Mouse (Mus musculus) liver, embryonic 12.5 days (tissue): ENCODE results near the gene 5830473C10Rik. TPM values are rescaled to one million over a fixed set of nuclear protein-coding genes. Genes with fewer than 3 reads are reported as not detected.

Experiments
- ATAC-seq: fragments of 200-750 bp; cut with Nextera tagmentation; 2 replicates; pipeline ENCODE4 v1.8.0; 2017; ENCODE audit warnings: moderate number of reproducible peaks, mild to moderate bottlenecking, moderate library complexity
- H3K27ac ChIP-seq: fragments of 300-500 bp; sonication (generic); 2 replicates; pipeline ENCODE4 v1.5.1; 2016; ENCODE audit warnings: mild to moderate bottlenecking
- H3K27me3 ChIP-seq: fragments of 300-500 bp; sonication (generic); replicated peaks from 2 replicates; pipeline ENCODE4 v1.6.1; 2016; ENCODE audit warnings: mild to moderate bottlenecking, moderate library complexity
- H3K36me3 ChIP-seq: fragments of 300-500 bp; sonication (generic); 2 replicates; pipeline ENCODE4 v1.6.1; 2016; ENCODE audit warnings: mild to moderate bottlenecking, moderate library complexity
- H3K4me1 ChIP-seq: fragments of 300-500 bp; sonication (generic); 2 replicates; pipeline ENCODE4 v1.6.1; 2016
- H3K4me2 ChIP-seq: fragments of 300-500 bp; sonication (generic); 2 replicates; pipeline ENCODE4 v1.6.1; 2016; ENCODE audit warnings: mild to moderate bottlenecking, moderate library complexity
- H3K4me3 ChIP-seq: fragments of 300-500 bp; sonication (generic); 2 replicates; pipeline ENCODE4 v1.5.1; 2016; ENCODE audit warnings: mild to moderate bottlenecking, moderate library complexity
- H3K9ac ChIP-seq: fragments of 300-500 bp; sonication (generic); 2 replicates; pipeline ENCODE4 v1.6.1; 2016; ENCODE audit warnings: mild to moderate bottlenecking, moderate library complexity
- H3K9me3 ChIP-seq: fragments of 300-500 bp; sonication (generic); replicated peaks from 2 replicates; pipeline ENCODE4 v1.6.1; 2016; ENCODE audit warnings: mild to moderate bottlenecking, moderate library complexity
- WGBS: fragments of 180-500 bp; shearing (Covaris S2); methylation state at CpG from one replicate; pipeline ENCODE4 v1.1.7; 2016; ENCODE audit not compliant: insufficient replicate concordance; 5-methylcytosine and 5-hydroxymethylcytosine counted together
- polyA plus RNA-seq: library from polyadenylated mRNA; unstranded; fragments of >200 nt; fragmentation: Nextera tagmentation; extraction: Ambion mirVana; gene quantifications from 2 replicates; pipeline ENCODE4 v1.2.1, GENCODE M21; 2016

Gene 5830473C10Rik
- polyA plus RNA-seq, 1 experiment from 2014 or later = 0.12 TPM

GRCm38 (mm10) chr5:90571216-90571615 is 10.3 kb downstream of the 5830473C10Rik start:
- Histone ChIP-seq H3K4me3 (no peak overlapping the region), H3K27ac (no peak overlapping the region), H3K36me3 (no peaks in the 10 kb centered on the region), H3K9me3 (no peaks in the 10 kb centered on the region), H3K4me2 (no peak overlapping the region), H3K9ac (no peak overlapping the region), H3K27me3 (no peaks in the 10 kb centered on the region), H3K4me1 (no peaks in the 10 kb centered on the region)
- WGBS = 73% methylated on average over 3 of the region's 3 CpGs
- ATAC-seq = no peak

GRCm38 (mm10) chr5:90577751-90578150 is 16.8 kb downstream of the 5830473C10Rik start:
- 72% methylated on average over 9 of the region's 9 CpGs for WGBS
- no peak overlapping the region for H3K9ac ChIP-seq
- no peaks in the 10 kb centered on the region for H3K4me1 ChIP-seq
- no peaks in the 10 kb centered on the region for H3K9me3 ChIP-seq
- H3K4me3 ChIP-seq = no peak overlapping the region
- no peak overlapping the region for H3K27ac ChIP-seq
- no peaks in the 10 kb centered on the region for H3K36me3 ChIP-seq
- no peaks in the 10 kb centered on the region for H3K27me3 ChIP-seq
- ATAC-seq = no peak; the same call in 1 of the 2 replicates
- H3K4me2 ChIP-seq = no peak overlapping the region

GRCm38 (mm10) chr5:90579556-90579955 is 18.6 kb downstream of the 5830473C10Rik start:
- 76% methylated on average over 9 of the region's 9 CpGs for WGBS
- no peak for ATAC-seq
- Histone ChIP-seq H3K36me3 (no peaks in the 10 kb centered on the region), H3K4me3 (no peak overlapping the region), H3K9ac (no peak overlapping the region), H3K27me3 (no peaks in the 10 kb centered on the region), H3K4me2 (no peak overlapping the region), H3K4me1 (no peaks in the 10 kb centered on the region), H3K9me3 (no peaks in the 10 kb centered on the region), H3K27ac (no peak overlapping the region)

GRCm38 (mm10) chr5:90582179-90582578 is 21.3 kb downstream of the 5830473C10Rik start:
- H3K9me3 ChIP-seq = no peaks in the 10 kb centered on the region
- no peak overlapping the region for H3K9ac ChIP-seq
- H3K4me1 ChIP-seq = 0 out of 2 replicates have a peak, but pooled peaks cover 4% of the 10 kb centered on the region
- no peaks in the 10 kb centered on the region for H3K36me3 ChIP-seq
- WGBS = 70% methylated on average over 6 of the region's 6 CpGs
- no peaks in the 10 kb centered on the region for H3K27me3 ChIP-seq
- H3K4me3 ChIP-seq = no peak overlapping the region
- H3K4me2 ChIP-seq = no peak overlapping the region
- ATAC-seq = peak; percentile 35; the same call in 1 of the 2 replicates
- no peak overlapping the region for H3K27ac ChIP-seq

- Histone ChIP-seq H3K27me3 (no peaks in the 10 kb centered on the region), H3K9me3 (no peaks in the 10 kb centered on the region), H3K4me1 (0 out of 2 replicates have a peak, but pooled peaks cover 4% of the 10 kb centered on the region), H3K27ac (no peak overlapping the region), H3K9ac (no peak overlapping the region), H3K4me2 (no peak overlapping the region), H3K36me3 (no peaks in the 10 kb centered on the region), H3K4me3 (no peak overlapping the region)
- ATAC-seq = no peak
- WGBS = 55% methylated on average over 7 of the region's 7 CpGs
Measured at GRCm38 (mm10) chr5:90584799-90585198, 23.9 kb downstream of the 5830473C10Rik start.

- no peaks in the 10 kb centered on the region for H3K27me3 ChIP-seq
- WGBS = 62% methylated on average over 5 of the region's 5 CpGs
Measured at GRCm38 (mm10) chr5:90586511-90586910, 25.6 kb downstream of the 5830473C10Rik start.

GRCm38 (mm10) chr5:90588104-90588503 is 27.2 kb downstream of the 5830473C10Rik start:
- Histone ChIP-seq H3K9ac (no peak overlapping the region), H3K27ac (no peak overlapping the region), H3K9me3 (no peaks in the 10 kb centered on the region), H3K4me3 (no peak overlapping the region), H3K27me3 (no peaks in the 10 kb centered on the region), H3K36me3 (no peaks in the 10 kb centered on the region), H3K4me2 (no peak overlapping the region), H3K4me1 (0 out of 2 replicates have a peak, but pooled peaks cover 4% of the 10 kb centered on the region)
- 71% methylated on average over 5 of the region's 5 CpGs for WGBS
- no peak for ATAC-seq

More at GRCm38 (mm10) chr5:90586511-90586910, 25.6 kb downstream of the 5830473C10Rik start:
- no peaks in the 10 kb centered on the region for H3K36me3 ChIP-seq
- no peak overlapping the region for H3K27ac ChIP-seq
- no peak overlapping the region for H3K9ac ChIP-seq
- 0 out of 2 replicates have a peak, but pooled peaks cover 4% of the 10 kb centered on the region for H3K4me1 ChIP-seq
- H3K4me2 ChIP-seq = no peak overlapping the region
- no peak overlapping the region for H3K4me3 ChIP-seq
- H3K9me3 ChIP-seq = no peaks in the 10 kb centered on the region
- no peak for ATAC-seq

- no peaks in the 10 kb centered on the region for H3K9me3 ChIP-seq
- H3K36me3 ChIP-seq = no peaks in the 10 kb centered on the region
- H3K4me2 ChIP-seq = peak overlapping the region; percentile 61
- no peak overlapping the region for H3K9ac ChIP-seq
- no peak for ATAC-seq
- H3K4me1 ChIP-seq = 0 out of 2 replicates have a peak, but pooled peaks cover 4% of the 10 kb centered on the region
- peak overlapping the region; percentile 29 for H3K4me3 ChIP-seq
- WGBS = 26% methylated on average over 25 of the region's 25 CpGs
- H3K27ac ChIP-seq = no peak overlapping the region
- H3K27me3 ChIP-seq = no peaks in the 10 kb centered on the region
Measured at GRCm38 (mm10) chr5:90588708-90589595, 28.0 kb downstream of the 5830473C10Rik start.

- H3K4me3 ChIP-seq = no peak overlapping the region
- ATAC-seq = no peak
- H3K36me3 ChIP-seq = no peaks in the 10 kb centered on the region
- 0 out of 2 replicates have a peak, but pooled peaks cover 4% of the 10 kb centered on the region for H3K4me1 ChIP-seq
- no peaks in the 10 kb centered on the region for H3K9me3 ChIP-seq
- H3K27me3 ChIP-seq = no peaks in the 10 kb centered on the region
- no peak overlapping the region for H3K27ac ChIP-seq
- 75% methylated on average over 10 of the region's 10 CpGs for WGBS
- H3K4me2 ChIP-seq = no peak overlapping the region
- H3K9ac ChIP-seq = no peak overlapping the region
Measured at GRCm38 (mm10) chr5:90590676-90591075, 29.8 kb downstream of the 5830473C10Rik start.

GRCm38 (mm10) chr5:90591936-90592335 is 31.0 kb downstream of the 5830473C10Rik start:
- Histone ChIP-seq H3K36me3 (no peaks in the 10 kb centered on the region), H3K4me1 (no peaks in the 10 kb centered on the region), H3K27me3 (no peaks in the 10 kb centered on the region), H3K4me3 (no peak overlapping the region), H3K9ac (no peak overlapping the region), H3K9me3 (no peaks in the 10 kb centered on the region), H3K27ac (no peak overlapping the region), H3K4me2 (no peak overlapping the region)
- WGBS = 76% methylated on average over 6 of the region's 6 CpGs
- no peak for ATAC-seq

GRCm38 (mm10) chr5:90594945-90595344 is 34.0 kb downstream of the 5830473C10Rik start:
- Histone ChIP-seq H3K9me3 (no peaks in the 10 kb centered on the region), H3K4me2 (no peak overlapping the region), H3K9ac (no peak overlapping the region), H3K36me3 (no peaks in the 10 kb centered on the region), H3K4me1 (no peaks in the 10 kb centered on the region), H3K27me3 (no peaks in the 10 kb centered on the region), H3K4me3 (no peak overlapping the region), H3K27ac (no peak overlapping the region)
- 0 out of 2 replicates have a peak, but pooled peaks have one; percentile 30 for ATAC-seq
- WGBS = 34% methylated on average over 13 of the region's 13 CpGs

GRCm38 (mm10) chr5:90596155-90596554 is 35.2 kb downstream of the 5830473C10Rik start:
- no peak for ATAC-seq
- 62% methylated on average over 6 of the region's 6 CpGs for WGBS
- H3K36me3 ChIP-seq = no peaks in the 10 kb centered on the region

More at GRCm38 (mm10) chr5:90596155-90596554, 35.2 kb downstream of the 5830473C10Rik start:
- no peaks in the 10 kb centered on the region for H3K27me3 ChIP-seq
- H3K9me3 ChIP-seq = no peaks in the 10 kb centered on the region
- no peak overlapping the region for H3K4me2 ChIP-seq
- no peak overlapping the region for H3K9ac ChIP-seq
- H3K27ac ChIP-seq = no peak overlapping the region
- H3K4me1 ChIP-seq = no peaks in the 10 kb centered on the region
- H3K4me3 ChIP-seq = no peak overlapping the region
